Mouse (Mus musculus): ENCODE data around the gene Gm11034. TPM values are rescaled to one million over a fixed set of nuclear protein-coding genes. Genes with fewer than 3 reads are reported as not detected.

Gm11034 gene
- not detected for total RNA-seq (2018; cell fraction: chromatin; rRNA removed)
- not detected for total RNA-seq (2018; cell fraction: cytosol; rRNA removed)
- not detected for total RNA-seq (2018; cell fraction: nucleus; rRNA removed)
- polyA plus RNA-seq (2018) = not detected in 3 replicates

DNA sequence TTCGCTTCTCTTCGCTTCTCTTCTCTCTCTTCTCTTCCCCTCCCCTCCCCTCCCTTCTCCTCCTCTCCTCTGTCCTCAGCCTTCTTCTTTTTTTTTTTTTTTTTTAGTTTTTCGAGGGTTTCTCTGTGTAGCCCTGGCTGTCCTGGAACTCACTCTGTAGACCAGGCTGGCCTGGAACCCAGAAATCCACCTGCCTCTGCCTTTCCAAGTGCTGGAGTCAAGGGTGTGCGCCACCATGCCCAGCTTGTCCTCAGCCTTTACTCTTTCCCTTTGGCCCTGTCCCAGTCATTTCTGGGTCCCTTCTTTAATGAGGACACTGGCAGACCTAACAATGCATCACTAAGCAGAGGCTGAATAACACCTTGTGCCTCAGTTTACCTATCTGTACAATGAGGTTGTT, at the start of gene Gm11034:
Gene Gm11034 (minus strand): TSS at position 101 of the 400 bp plus-strand sequence.
- Histone ChIP-seq H3K27ac (no peak within 1 kb of the TSS), H3K36me3 (ENCODE audit: inconsistent target) (no peaks in the 10 kb centered on the region), H3K79me2 (ENCODE audit: inconsistent target) (no peaks in the 10 kb centered on the region), H3K4me3 (ENCODE audit: inconsistent target) (no peak within 1 kb of the TSS)
- WGBS (ENCODE audit: missing documents) = 100% methylated on average over 2 of the region's 4 CpGs

DNA sequence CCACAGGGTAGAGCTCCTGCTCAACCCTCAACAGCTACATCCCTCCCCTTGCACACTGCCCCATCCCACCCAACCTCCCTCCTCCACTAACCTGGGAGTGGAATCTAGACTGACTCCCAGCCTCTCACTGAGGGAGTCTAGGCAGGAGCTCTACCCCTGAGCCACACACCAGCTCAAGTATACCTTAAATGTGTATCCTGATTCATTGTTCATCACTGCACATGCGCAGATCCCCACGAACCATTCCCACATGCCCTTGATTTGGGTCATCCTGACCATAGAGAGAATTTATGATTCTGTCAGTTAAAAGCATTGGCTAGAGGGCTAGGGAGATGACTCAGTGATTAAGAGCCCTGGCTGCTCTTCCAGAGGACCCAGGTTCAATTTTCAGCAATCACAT, 49.3 kb upstream of the Gm11034 start:
- WGBS (ENCODE audit: missing documents) = 93% methylated on average over 2 of the region's 2 CpGs
- no peak overlapping the region for H3K27ac ChIP-seq
- H3K4me3 ChIP-seq (ENCODE audit: inconsistent target) = no peak overlapping the region
- H3K36me3 ChIP-seq (ENCODE audit: inconsistent target) = no peaks in the 10 kb centered on the region
- no peaks in the 10 kb centered on the region for H3K79me2 ChIP-seq (ENCODE audit: inconsistent target)

DNA sequence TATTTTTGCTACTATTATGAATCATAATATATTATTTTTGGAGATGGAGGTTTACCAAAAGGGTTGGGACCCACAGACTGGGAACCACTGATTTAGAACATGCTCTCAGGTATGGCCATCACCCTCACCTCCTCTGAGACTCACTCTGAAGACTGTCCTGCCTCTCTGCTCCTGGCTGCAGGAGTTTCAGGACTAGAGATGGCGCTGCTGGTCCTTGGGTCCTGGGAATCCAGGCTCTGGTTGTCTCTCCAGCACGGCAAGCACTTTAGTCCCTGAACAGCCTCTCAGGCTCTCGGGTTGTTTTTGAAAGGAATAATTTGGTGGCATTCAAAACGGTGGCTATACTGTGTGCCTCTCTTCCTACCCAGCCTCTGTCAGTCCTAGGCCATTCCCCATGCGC, 48.4 kb upstream of the Gm11034 start:
- Histone ChIP-seq H3K27ac (no peak overlapping the region), H3K36me3 (ENCODE audit: inconsistent target) (no peaks in the 10 kb centered on the region; the same call in 1 of the 2 replicates), H3K79me2 (ENCODE audit: inconsistent target) (no peaks in the 10 kb centered on the region), H3K4me3 (ENCODE audit: inconsistent target) (no peak overlapping the region)
- WGBS (ENCODE audit: missing documents) = 79% methylated on average over 5 of the region's 5 CpGs

DNA sequence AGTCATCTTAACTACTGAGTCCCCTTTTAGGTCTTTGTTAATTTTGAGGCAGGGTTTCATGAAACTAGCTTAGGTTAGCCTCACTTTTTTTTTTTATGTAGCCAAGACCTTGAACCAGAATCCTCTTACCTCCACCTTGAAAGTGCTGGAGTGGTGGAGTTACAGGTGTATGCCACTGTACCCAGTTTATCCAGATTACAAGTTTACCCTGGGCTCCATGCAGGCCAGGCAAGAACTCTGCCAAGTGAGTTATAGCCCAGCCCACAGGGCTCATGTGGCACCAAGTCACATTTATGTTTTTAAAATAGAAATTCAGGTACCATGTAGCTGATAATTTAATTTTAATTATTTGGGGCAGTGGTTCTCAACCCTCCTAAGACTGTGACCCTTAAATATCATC, 48.0 kb upstream of the Gm11034 start:
- H3K27ac ChIP-seq = no peak overlapping the region
- no peak overlapping the region for H3K4me3 ChIP-seq (ENCODE audit: inconsistent target)
- no peaks in the 10 kb centered on the region for H3K79me2 ChIP-seq (ENCODE audit: inconsistent target)
- H3K36me3 ChIP-seq (ENCODE audit: inconsistent target) = no peaks in the 10 kb centered on the region; the same call in 1 of the 2 replicates

DNA sequence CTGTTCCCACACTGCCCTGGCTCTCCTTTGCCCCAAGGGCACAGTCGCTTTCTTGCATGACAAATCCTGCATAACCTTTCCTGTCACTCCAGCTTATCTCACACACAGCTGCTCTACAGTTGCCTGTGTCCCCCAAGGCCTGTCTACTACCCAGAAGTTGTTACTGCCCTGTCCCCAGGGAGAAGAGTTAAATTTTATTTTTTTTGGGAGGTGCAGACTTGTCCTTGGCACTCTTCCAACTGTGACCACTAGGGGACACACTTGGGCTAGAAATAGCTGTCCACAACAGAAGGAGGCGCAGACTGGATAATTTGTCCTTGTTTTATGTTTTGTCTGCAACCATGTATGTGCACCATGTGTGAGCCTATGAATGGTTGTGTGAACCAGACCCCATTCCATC, 47.6 kb upstream of the Gm11034 start:
- H3K27ac ChIP-seq = no peak overlapping the region
- WGBS (ENCODE audit: missing documents) = 42% methylated on average over 2 of the region's 2 CpGs
- H3K36me3 ChIP-seq (ENCODE audit: inconsistent target) = peaks cover under 1% of the 10 kb centered on the region; the same call in 1 of the 2 replicates
- no peak overlapping the region for H3K4me3 ChIP-seq (ENCODE audit: inconsistent target)
- H3K79me2 ChIP-seq (ENCODE audit: inconsistent target) = no peaks in the 10 kb centered on the region

DNA sequence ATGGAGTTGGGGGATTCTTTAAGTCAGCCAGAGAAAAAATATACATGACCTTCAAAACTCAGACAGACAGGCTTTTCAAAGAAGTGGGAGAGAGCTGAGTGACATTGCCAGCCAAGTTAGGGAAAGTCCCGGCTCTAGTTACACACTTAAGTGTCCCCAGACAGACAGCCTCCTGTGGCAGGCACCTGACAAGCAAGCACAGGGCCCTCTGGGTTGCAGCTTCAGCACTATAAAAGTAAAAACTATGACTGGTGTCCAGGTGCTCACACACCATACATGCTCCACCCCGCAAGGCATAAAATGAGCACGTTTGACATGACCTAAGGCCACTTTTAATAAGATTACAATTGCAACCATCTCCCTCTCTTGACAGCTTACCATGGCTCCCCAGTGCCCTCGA, 47.1 kb upstream of the Gm11034 start:
- no peak overlapping the region for H3K4me3 ChIP-seq (ENCODE audit: inconsistent target)
- H3K27ac ChIP-seq = no peak overlapping the region
- no peaks in the 10 kb centered on the region for H3K79me2 ChIP-seq (ENCODE audit: inconsistent target)
- WGBS (ENCODE audit: missing documents) = 78% methylated on average over 4 of the region's 4 CpGs
- H3K36me3 ChIP-seq (ENCODE audit: inconsistent target) = peaks cover 5% of the 10 kb centered on the region; the same call in 1 of the 2 replicates

DNA sequence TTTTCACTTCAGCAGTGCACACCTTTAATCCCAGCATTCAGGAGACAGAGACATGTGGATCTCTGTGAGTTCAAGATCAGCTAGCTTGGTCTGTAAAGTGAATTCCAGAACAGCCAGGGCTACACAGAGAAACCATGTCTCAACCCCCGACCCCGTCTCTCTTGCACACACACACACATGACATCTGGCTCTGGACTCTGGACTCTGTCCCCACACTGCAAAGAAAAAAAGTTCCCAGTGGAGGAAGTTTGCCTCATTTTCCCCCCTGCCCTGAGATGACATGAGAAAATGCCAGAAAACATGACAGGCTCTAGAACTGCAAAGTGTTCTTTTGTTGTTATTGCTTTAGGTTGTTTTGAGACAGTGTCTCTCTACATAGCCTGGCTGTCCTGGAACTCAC, 46.4 kb upstream of the Gm11034 start:
- WGBS (ENCODE audit: missing documents) = 83% methylated on average over 2 of the region's 2 CpGs
- Histone ChIP-seq H3K36me3 (ENCODE audit: inconsistent target) (peaks cover 12% of the 10 kb centered on the region; the same call in 1 of the 2 replicates), H3K27ac (no peak overlapping the region), H3K79me2 (ENCODE audit: inconsistent target) (no peaks in the 10 kb centered on the region), H3K4me3 (ENCODE audit: inconsistent target) (no peak overlapping the region)

DNA sequence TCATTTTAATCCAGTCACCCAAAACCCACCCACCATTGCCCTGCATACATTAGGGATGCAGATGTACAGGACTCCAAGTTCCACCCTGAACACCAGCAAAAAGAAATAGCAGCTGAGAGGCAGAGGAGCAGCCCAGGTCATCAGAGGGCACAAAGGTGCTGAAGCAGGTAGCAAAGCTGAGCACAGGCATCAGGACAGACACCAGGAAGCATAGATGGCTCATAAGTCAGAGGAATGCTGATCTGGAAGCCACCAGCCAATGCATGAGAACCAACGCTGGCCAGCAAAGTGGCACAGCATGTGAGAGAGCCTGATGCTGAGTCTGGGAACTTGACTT, 44.4 kb upstream of the Gm11034 start:
- no peak overlapping the region for H3K4me3 ChIP-seq (ENCODE audit: inconsistent target)

DNA sequence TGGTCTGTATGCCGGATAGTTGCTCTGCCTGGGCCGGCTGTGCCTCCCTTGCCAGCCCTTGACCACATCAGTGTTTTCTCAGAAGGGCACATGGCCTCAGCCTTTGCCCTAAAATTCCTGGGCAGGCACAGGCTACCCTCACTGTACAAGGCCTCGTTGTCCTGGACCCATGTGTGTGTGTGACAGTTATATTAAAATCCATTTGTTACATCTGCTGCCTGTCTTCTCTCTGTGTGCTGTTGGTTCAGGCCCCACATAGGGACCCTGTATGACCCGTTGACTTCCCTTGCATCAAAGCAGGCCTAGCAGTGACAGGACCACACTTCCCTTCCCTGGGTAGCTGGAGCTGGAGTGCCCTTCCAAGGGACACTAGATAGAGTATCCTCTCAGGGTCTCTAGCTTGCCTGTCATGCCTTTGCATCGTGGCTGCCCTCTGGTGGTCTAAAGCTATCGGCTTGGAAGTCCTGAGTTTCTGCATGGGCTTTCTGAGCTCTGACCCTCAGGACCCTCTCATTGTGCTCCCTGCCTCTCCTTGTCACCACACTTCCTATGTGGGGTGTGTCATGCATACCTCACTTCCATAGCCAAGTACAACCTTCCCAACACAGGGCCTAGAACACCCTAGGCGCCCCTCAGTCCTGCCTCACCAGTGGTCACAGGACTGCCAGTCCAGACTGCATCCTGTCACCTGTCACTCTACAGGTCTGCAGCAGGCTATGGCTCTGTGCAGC, 43.9 kb upstream of the Gm11034 start:
- Histone ChIP-seq H3K27ac (no peak overlapping the region), H3K79me2 (ENCODE audit: inconsistent target) (no peaks in the 10 kb centered on the region), H3K4me3 (ENCODE audit: inconsistent target) (no peak overlapping the region), H3K36me3 (ENCODE audit: inconsistent target) (peaks cover 25% of the 10 kb centered on the region; the same call in 1 of the 2 replicates)
- whole genome bisulfite sequencing (ENCODE audit: missing documents) = 64% methylated on average over 7 of the region's 7 CpGs

More for the DNA sequence above, 44.4 kb upstream of the Gm11034 start:
- WGBS (ENCODE audit: missing documents) = 96% methylated on average over 1 of the region's 1 CpGs
- H3K27ac ChIP-seq = no peak overlapping the region
- peaks cover 20% of the 10 kb centered on the region; the same call in 1 of the 2 replicates for H3K36me3 ChIP-seq (ENCODE audit: inconsistent target)
- H3K79me2 ChIP-seq (ENCODE audit: inconsistent target) = no peaks in the 10 kb centered on the region

DNA sequence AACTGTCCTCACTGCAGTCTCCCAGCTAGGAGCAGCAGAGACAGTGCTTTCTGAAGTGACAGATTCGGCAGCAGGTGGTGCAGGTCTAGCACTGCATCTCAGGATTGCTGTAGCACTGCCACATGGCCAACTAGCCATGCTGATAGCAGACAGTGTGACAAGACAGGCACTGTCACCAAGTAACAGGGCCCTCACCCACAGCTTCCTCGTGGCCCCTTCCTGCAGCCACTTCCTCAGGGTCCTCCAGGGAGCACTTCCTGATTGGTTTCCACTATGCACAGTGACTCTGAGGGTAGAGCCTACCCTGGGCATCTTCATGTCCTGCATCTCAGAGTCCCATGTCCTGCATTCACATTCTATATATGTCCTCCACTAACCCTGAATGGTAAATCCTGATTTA, 31.2 kb upstream of the Gm11034 start:
- no peak overlapping the region for H3K27ac ChIP-seq
- H3K36me3 ChIP-seq (ENCODE audit: inconsistent target) = peaks cover 16% of the 10 kb centered on the region

DNA sequence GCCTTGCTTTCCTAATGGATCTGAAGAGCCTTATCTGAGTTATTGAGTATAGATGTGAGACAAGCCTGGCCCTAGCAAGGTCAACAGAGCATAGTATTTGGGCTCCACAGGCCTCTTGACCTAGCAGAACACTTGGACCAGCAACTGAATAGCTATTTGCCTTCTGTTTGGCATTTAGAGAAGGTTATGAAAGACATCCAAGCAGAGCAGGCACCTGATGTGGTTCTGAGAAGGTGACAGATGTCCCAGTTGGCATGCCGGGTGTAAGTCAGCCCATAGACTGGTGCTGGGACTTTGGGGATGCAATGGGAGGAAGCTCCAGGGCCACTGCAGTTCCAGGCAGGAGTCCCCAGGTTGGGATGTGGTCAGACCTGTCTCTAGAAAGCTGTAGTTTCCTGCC, 28.8 kb upstream of the Gm11034 start:
- 100% methylated on average over 1 of the region's 1 CpGs for WGBS (ENCODE audit: missing documents)
- H3K79me2 ChIP-seq (ENCODE audit: inconsistent target) = peaks cover 69% of the 10 kb centered on the region
- no peak overlapping the region for H3K4me3 ChIP-seq (ENCODE audit: inconsistent target)
- no peak overlapping the region for H3K27ac ChIP-seq
- H3K36me3 ChIP-seq (ENCODE audit: inconsistent target) = peaks cover 10% of the 10 kb centered on the region; the same call in 1 of the 2 replicates

More for the DNA sequence above, 31.2 kb upstream of the Gm11034 start:
- peaks cover 72% of the 10 kb centered on the region for H3K79me2 ChIP-seq (ENCODE audit: inconsistent target)
- no peak overlapping the region for H3K4me3 ChIP-seq (ENCODE audit: inconsistent target)
- 13% methylated on average over 2 of the region's 2 CpGs for WGBS (ENCODE audit: missing documents)

DNA sequence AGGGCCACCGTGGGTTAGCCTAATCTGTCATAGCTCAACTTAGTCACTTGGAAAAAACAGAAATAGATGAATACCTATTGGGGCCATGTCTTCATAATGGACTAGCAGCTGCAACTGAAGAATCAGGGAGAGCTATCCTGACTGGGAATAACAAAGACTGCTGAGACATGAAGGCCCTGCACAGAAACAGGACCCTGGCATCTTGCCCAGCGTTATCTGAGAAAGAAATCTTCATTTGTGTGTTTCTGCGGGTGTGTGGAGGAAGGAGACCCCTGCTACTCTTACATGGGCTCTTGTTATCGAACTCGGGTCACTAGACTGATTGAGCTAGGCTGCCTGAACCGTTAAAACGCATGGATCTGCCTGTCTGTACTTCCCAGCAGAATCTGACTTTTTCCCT, 27.5 kb upstream of the Gm11034 start:
- Histone ChIP-seq H3K79me2 (ENCODE audit: inconsistent target) (peaks cover 56% of the 10 kb centered on the region), H3K36me3 (ENCODE audit: inconsistent target) (peaks cover under 1% of the 10 kb centered on the region; the same call in 1 of the 2 replicates), H3K4me3 (ENCODE audit: inconsistent target) (peak overlapping the region; percentile 92), H3K27ac (no peak overlapping the region)
- WGBS (ENCODE audit: missing documents) = 56% methylated on average over 7 of the region's 7 CpGs

DNA sequence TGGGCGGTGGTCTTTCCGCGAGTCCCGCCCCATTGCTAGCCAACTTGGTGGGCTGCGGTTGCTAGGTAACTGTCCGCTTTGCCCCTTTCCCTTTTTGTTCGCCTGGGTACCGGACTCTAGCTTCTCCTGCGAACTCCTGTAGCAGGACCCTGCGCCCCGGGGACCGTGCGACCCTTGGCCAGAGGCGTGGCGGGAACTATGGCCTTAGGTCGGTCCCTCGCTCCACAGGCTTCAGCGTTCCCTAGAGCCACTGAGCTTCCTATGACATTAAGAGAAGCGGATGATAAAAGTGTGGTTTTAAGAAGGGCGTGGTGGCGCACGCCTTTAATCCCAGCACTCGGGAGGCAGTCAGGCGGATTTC, 26.9 kb upstream of the Gm11034 start:
- Histone ChIP-seq H3K4me3 (ENCODE audit: inconsistent target) (peak overlapping the region; percentile 92), H3K79me2 (ENCODE audit: inconsistent target) (peaks cover 50% of the 10 kb centered on the region), H3K36me3 (ENCODE audit: inconsistent target) (no peaks in the 10 kb centered on the region), H3K27ac (peak overlapping the region; percentile 71)
- WGBS (ENCODE audit: missing documents) = under 1% methylated on average over 24 of the region's 24 CpGs

DNA sequence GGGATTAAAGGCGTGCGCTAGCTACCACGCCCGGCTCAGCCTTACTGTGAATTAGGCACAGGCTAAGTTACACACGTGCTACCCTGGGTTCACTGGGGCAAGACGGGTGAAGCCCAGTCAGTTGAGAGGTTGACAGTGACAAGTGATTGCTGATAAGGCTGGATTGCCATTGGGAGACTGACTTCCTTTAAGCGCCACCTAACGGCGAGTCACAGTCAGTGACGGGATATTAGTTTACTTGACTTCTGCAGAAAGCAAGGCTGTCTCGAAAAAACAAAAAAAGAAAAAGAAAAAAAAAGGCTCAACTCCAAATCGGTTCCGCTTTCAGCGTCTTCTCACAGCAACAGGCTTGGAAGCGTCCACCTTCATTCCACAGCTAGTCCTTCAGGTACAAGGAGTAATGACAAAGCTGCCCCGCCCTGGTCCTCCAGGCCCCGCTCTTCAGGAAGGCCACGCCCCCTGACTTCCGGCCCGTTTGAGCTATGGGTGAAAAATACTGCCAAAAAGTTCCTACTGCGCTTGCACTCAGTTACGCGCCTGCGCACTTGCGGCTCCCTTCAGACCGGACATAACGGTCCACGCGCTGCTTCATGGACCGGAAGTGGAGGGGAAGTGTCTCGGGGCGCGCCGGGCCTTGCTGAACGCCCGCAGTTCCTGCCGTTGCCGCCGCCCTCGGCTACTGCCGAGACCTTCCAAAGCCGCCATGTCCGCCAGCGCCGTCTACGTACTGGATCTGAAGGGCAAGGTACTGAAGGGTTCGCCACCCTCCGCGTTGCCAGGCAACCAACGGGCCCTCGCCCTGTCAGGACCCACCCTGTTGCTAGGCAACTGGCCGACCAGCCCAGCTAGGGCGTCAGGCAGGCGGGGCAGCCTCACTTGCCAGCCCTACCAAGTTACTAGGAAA, 26.3 kb upstream of the Gm11034 start, which contains the start of gene Ap1m1:
Gene Ap1m1 (plus strand): TSS at position 520 of the 904 bp plus-strand sequence.
- Histone ChIP-seq H3K79me2 (ENCODE audit: inconsistent target) (peaks cover 44% of the 10 kb centered on the region), H3K4me3 (ENCODE audit: inconsistent target) (peak within 1 kb of the TSS; percentile 92)
- 1% methylated on average over 54 of the region's 54 CpGs for WGBS (ENCODE audit: missing documents)

DNA sequence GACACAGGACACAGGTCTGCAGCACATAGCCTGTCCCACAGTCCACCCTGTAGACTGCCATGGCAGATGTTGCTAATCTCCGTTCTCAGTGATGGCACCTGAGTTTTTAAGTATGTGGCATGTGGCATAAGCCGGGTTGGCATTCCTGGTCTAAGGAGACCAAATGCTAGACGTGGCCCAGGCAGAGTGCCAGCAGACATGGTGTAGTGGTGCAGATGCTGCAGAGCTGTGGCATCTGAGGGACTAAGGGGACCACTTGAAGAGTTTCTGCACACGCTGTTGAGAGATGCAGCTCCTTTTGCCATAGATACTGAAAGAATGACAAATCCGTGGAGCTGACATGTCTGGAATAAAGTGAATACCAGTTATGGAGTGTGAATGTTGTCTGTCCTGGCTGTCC, 9.2 kb upstream of the Gm11034 start:
- Histone ChIP-seq H3K27ac (no peak overlapping the region), H3K4me3 (ENCODE audit: inconsistent target) (no peak overlapping the region), H3K79me2 (ENCODE audit: inconsistent target) (peaks cover 27% of the 10 kb centered on the region), H3K36me3 (ENCODE audit: inconsistent target) (peaks cover 29% of the 10 kb centered on the region)
- WGBS (ENCODE audit: missing documents) = 97% methylated on average over 5 of the region's 5 CpGs

More for the DNA sequence above, 26.3 kb upstream of the Gm11034 start, which contains the start of gene Ap1m1:
- no peaks in the 10 kb centered on the region for H3K36me3 ChIP-seq (ENCODE audit: inconsistent target)
- peak within 1 kb of the TSS; percentile 71 for H3K27ac ChIP-seq
